Mouse (Mus musculus): ENCODE data around the gene Inip. TPM values are rescaled to one million over a fixed set of nuclear protein-coding genes. Genes with fewer than 3 reads are reported as not detected.
A peak's percentile ranks its signal among the peaks of the same experiment; 100 is the strongest.

Gene Inip
- polyA plus RNA-seq, 1 experiment from 2014 or later: 77.2 TPM

- H3K4me3 ChIP-seq: no peak overlapping the region
- H3K9ac ChIP-seq (replicated peaks): no peak overlapping the region
- 89% methylated on average over 4 of the region's 4 CpGs for WGBS
- no peak overlapping the region for H3K27ac ChIP-seq (replicated peaks)
- H3K36me3 ChIP-seq: no peaks in the 10 kb centered on the region
- H3K9me3 ChIP-seq: no peaks in the 10 kb centered on the region
- ATAC-seq (replicated peaks): no peak
- H3K27me3 ChIP-seq: no peaks in the 10 kb centered on the region
- no peak overlapping the region for H3K4me2 ChIP-seq (replicated peaks)
- H3K4me1 ChIP-seq: peaks cover 15% of the 10 kb centered on the region
These were observed 40.0 kb downstream of the Inip start for GRCm38 (mm10) chr4:59761365-59761729.

- no peak overlapping the region for H3K9ac ChIP-seq (replicated peaks)
- no peaks in the 10 kb centered on the region for H3K9me3 ChIP-seq
- ATAC-seq (replicated peaks): no peak
- no peak overlapping the region for H3K4me3 ChIP-seq
- no peaks in the 10 kb centered on the region for H3K27me3 ChIP-seq
- WGBS: 62% methylated on average over 10 of the region's 10 CpGs
- no peaks in the 10 kb centered on the region for H3K36me3 ChIP-seq
- H3K27ac ChIP-seq (replicated peaks): no peak overlapping the region
- H3K4me2 ChIP-seq (replicated peaks): no peak overlapping the region
- H3K4me1 ChIP-seq: peaks cover 16% of the 10 kb centered on the region
These were observed 40.6 kb downstream of the Inip start for GRCm38 (mm10) chr4:59760636-59761364.

- Histone ChIP-seq H3K36me3 (no peaks in the 10 kb centered on the region), H3K9ac (replicated peaks) (no peak overlapping the region), H3K9me3 (no peaks in the 10 kb centered on the region), H3K4me3 (no peak overlapping the region), H3K27me3 (no peaks in the 10 kb centered on the region), H3K4me1 (peaks cover 8% of the 10 kb centered on the region), H3K27ac (replicated peaks) (no peak overlapping the region), H3K4me2 (replicated peaks) (no peak overlapping the region)
- WGBS: 82% methylated on average over 4 of the region's 4 CpGs
- ATAC-seq (replicated peaks): no peak
These were observed 41.4 kb downstream of the Inip start for GRCm38 (mm10) chr4:59760016-59760415.

- no peak overlapping the region for H3K4me2 ChIP-seq (replicated peaks)
- no peaks in the 10 kb centered on the region for H3K27me3 ChIP-seq
- no peak overlapping the region for H3K4me3 ChIP-seq
- ATAC-seq (replicated peaks): no peak
- H3K36me3 ChIP-seq: no peaks in the 10 kb centered on the region
- peaks cover 5% of the 10 kb centered on the region; the same call in 1 of the 2 replicates for H3K4me1 ChIP-seq
- no peak overlapping the region for H3K27ac ChIP-seq (replicated peaks)
- no peaks in the 10 kb centered on the region for H3K9me3 ChIP-seq
- no peak overlapping the region for H3K9ac ChIP-seq (replicated peaks)
- 79% methylated on average over 12 of the region's 12 CpGs for WGBS
These were observed 43.6 kb downstream of the Inip start for GRCm38 (mm10) chr4:59757452-59758435.

- WGBS: 66% methylated on average over 9 of the region's 9 CpGs
- H3K9ac ChIP-seq (replicated peaks): no peak overlapping the region
- peaks cover 5% of the 10 kb centered on the region; the same call in 1 of the 2 replicates for H3K4me1 ChIP-seq
- no peak overlapping the region for H3K4me2 ChIP-seq (replicated peaks)
- H3K4me3 ChIP-seq: no peak overlapping the region
- H3K27ac ChIP-seq (replicated peaks): no peak overlapping the region
- H3K27me3 ChIP-seq: no peaks in the 10 kb centered on the region
- peaks cover 3% of the 10 kb centered on the region; the same call in 1 of the 2 replicates for H3K36me3 ChIP-seq
- no peaks in the 10 kb centered on the region for H3K9me3 ChIP-seq
- ATAC-seq (replicated peaks): peak; percentile 59
These were observed 44.9 kb downstream of the Inip start for GRCm38 (mm10) chr4:59756332-59757082.

- H3K9me3 ChIP-seq: no peaks in the 10 kb centered on the region
- peaks cover 5% of the 10 kb centered on the region; the same call in 1 of the 2 replicates for H3K4me1 ChIP-seq
- no peak overlapping the region for H3K4me3 ChIP-seq
- peaks cover 3% of the 10 kb centered on the region; the same call in 1 of the 2 replicates for H3K36me3 ChIP-seq
- H3K9ac ChIP-seq (replicated peaks): no peak overlapping the region
- H3K27me3 ChIP-seq: no peaks in the 10 kb centered on the region
- ATAC-seq (replicated peaks): no peak
- H3K27ac ChIP-seq (replicated peaks): no peak overlapping the region
- WGBS: 70% methylated on average over 13 of the region's 13 CpGs
- H3K4me2 ChIP-seq (replicated peaks): no peak overlapping the region
These were observed 47.8 kb downstream of the Inip start for GRCm38 (mm10) chr4:59753491-59754140.

GRCm38 (mm10) chr4:59739882-59740281 is 61.5 kb downstream of the Inip start:
- H3K4me2 ChIP-seq (replicated peaks): no peak overlapping the region

GRCm38 (mm10) chr4:59739321-59739720 is 62.1 kb downstream of the Inip start:
- Histone ChIP-seq H3K4me2 (replicated peaks) (no peak overlapping the region), H3K9me3 (no peaks in the 10 kb centered on the region), H3K27ac (replicated peaks) (no peak overlapping the region), H3K9ac (replicated peaks) (no peak overlapping the region), H3K4me1 (no peaks in the 10 kb centered on the region), H3K4me3 (no peak overlapping the region), H3K36me3 (no peaks in the 10 kb centered on the region), H3K27me3 (no peaks in the 10 kb centered on the region)
- 97% methylated on average over 4 of the region's 4 CpGs for WGBS
- ATAC-seq (replicated peaks): no peak

More at GRCm38 (mm10) chr4:59739882-59740281, 61.5 kb downstream of the Inip start:
- no peak overlapping the region for H3K4me3 ChIP-seq
- no peak overlapping the region for H3K9ac ChIP-seq (replicated peaks)
- WGBS: 90% methylated on average over 2 of the region's 2 CpGs
- H3K4me1 ChIP-seq: no peaks in the 10 kb centered on the region
- H3K27ac ChIP-seq (replicated peaks): no peak overlapping the region
- no peak for ATAC-seq (replicated peaks)
- no peaks in the 10 kb centered on the region for H3K27me3 ChIP-seq
- H3K9me3 ChIP-seq: no peaks in the 10 kb centered on the region
- H3K36me3 ChIP-seq: no peaks in the 10 kb centered on the region

- Histone ChIP-seq H3K9me3 (no peaks in the 10 kb centered on the region), H3K27ac (replicated peaks) (no peak overlapping the region), H3K36me3 (no peaks in the 10 kb centered on the region), H3K4me3 (no peak overlapping the region), H3K4me1 (no peaks in the 10 kb centered on the region), H3K4me2 (replicated peaks) (no peak overlapping the region), H3K27me3 (no peaks in the 10 kb centered on the region), H3K9ac (replicated peaks) (no peak overlapping the region)
- ATAC-seq (replicated peaks): no peak
- WGBS: 97% methylated on average over 7 of the region's 7 CpGs
These were observed 69.8 kb downstream of the Inip start for GRCm38 (mm10) chr4:59731544-59731943.

- no peaks in the 10 kb centered on the region for H3K36me3 ChIP-seq
- H3K9me3 ChIP-seq: no peaks in the 10 kb centered on the region
- H3K9ac ChIP-seq (replicated peaks): no peak overlapping the region
- WGBS: 90% methylated on average over 2 of the region's 2 CpGs
- H3K4me2 ChIP-seq (replicated peaks): no peak overlapping the region
- H3K4me1 ChIP-seq: no peaks in the 10 kb centered on the region
- H3K27ac ChIP-seq (replicated peaks): no peak overlapping the region
- no peak for ATAC-seq (replicated peaks)
- H3K4me3 ChIP-seq: no peak overlapping the region
- H3K27me3 ChIP-seq: no peaks in the 10 kb centered on the region
These were observed 72.5 kb downstream of the Inip start for GRCm38 (mm10) chr4:59728839-59729238.

- no peak overlapping the region for H3K4me2 ChIP-seq (replicated peaks)
- no peak overlapping the region for H3K27ac ChIP-seq (replicated peaks)
- no peaks in the 10 kb centered on the region for H3K9me3 ChIP-seq
- ATAC-seq (replicated peaks): no peak
- 80% methylated on average over 9 of the region's 9 CpGs for whole genome bisulfite sequencing
- H3K9ac ChIP-seq (replicated peaks): no peak overlapping the region
- no peaks in the 10 kb centered on the region for H3K4me1 ChIP-seq
- no peak overlapping the region for H3K4me3 ChIP-seq
- no peaks in the 10 kb centered on the region for H3K36me3 ChIP-seq
- H3K27me3 ChIP-seq: no peaks in the 10 kb centered on the region
These were observed 73.5 kb downstream of the Inip start for GRCm38 (mm10) chr4:59727878-59728261.

Measured in forebrain, embryonic 15.5 days (tissue).